Mouse (Mus musculus) midbrain, embryonic 11.5 days (tissue): ENCODE measurements around the gene Stxbp5l. TPM values are rescaled to one million over a fixed set of nuclear protein-coding genes. Genes with fewer than 3 reads are reported as not detected.
"Not testable (repeated sequence)": the region's sequence is repeated elsewhere in the genome, so short reads cannot be mapped to it uniquely, and the experiment has no call there.

Experiments
- ATAC-seq: fragments of 200-750 bp; cut with Nextera tagmentation; 2 replicates; pipeline ENCODE4 v1.8.0; 2017; ENCODE audit warnings: moderate TSS enrichment, moderate library complexity; ENCODE audit not compliant: low FRiP score
- DNase-seq: peaks from one replicate; pipeline ENCODE4 v3.0.0; 2015; ENCODE audit warnings: low spot score; ENCODE audit errors: missing footprints
- H3K27ac ChIP-seq: fragments of 300-500 bp; sonication (generic); 2 replicates; pipeline ENCODE4 v1.5.1; 2014; ENCODE audit warnings: low read depth, low read length
- H3K27me3 ChIP-seq: fragments of 300-500 bp; sonication (generic); 2 replicates; pipeline ENCODE4 v1.6.1; 2014; ENCODE audit warnings: mild to moderate bottlenecking, low read length, moderate library complexity, mixed read lengths; ENCODE audit not compliant: control insufficient read depth, insufficient read depth
- H3K36me3 ChIP-seq: fragments of 300-500 bp; sonication (generic); 2 replicates; pipeline ENCODE4 v1.6.1; 2014; ENCODE audit warnings: mild to moderate bottlenecking, low read length, moderate library complexity, mixed read lengths; ENCODE audit not compliant: control insufficient read depth, insufficient read depth
- H3K4me1 ChIP-seq: fragments of 300-500 bp; sonication (generic); 2 replicates; pipeline ENCODE4 v1.6.1; 2014; ENCODE audit warnings: low read length; ENCODE audit not compliant: control insufficient read depth, insufficient read depth
- H3K4me2 ChIP-seq: fragments of 300-500 bp; sonication (generic); 2 replicates; pipeline ENCODE4 v1.6.1; 2014; ENCODE audit warnings: mild to moderate bottlenecking, moderate library complexity
- H3K4me3 ChIP-seq: fragments of 300-500 bp; sonication (generic); 2 replicates; pipeline ENCODE4 v1.5.1; 2014; ENCODE audit warnings: low read depth, low read length
- H3K9ac ChIP-seq: fragments of 300-500 bp; sonication (generic); 2 replicates; pipeline ENCODE4 v1.6.1; 2014; ENCODE audit warnings: low read length
- H3K9me3 ChIP-seq: fragments of 300-500 bp; sonication (generic); 2 replicates; pipeline ENCODE4 v1.6.1; 2016; ENCODE audit warnings: low read length; ENCODE audit not compliant: control insufficient read depth
- WGBS: fragments of 180-500 bp; shearing (Covaris S2); extraction: QIAGEN DNeasy Blood & Tissue Kit; methylation state at CpG from one replicate; pipeline ENCODE4 v1.1.7; 2014; 5-methylcytosine and 5-hydroxymethylcytosine counted together
- polyA plus RNA-seq: library from polyadenylated mRNA; unstranded; fragments of >200 nt; fragmentation: Nextera tagmentation; extraction: Ambion mirVana; gene quantifications from 2 replicates; pipeline ENCODE4 v1.2.1, GENCODE M21; 2014

The Stxbp5l gene
- polyA plus RNA-seq, 1 experiment from 2014 or later: 2.7 TPM

- not testable (repeated sequence) for H3K9me3 ChIP-seq, H3K36me3 ChIP-seq, ATAC-seq, H3K4me1 ChIP-seq, H3K4me2 ChIP-seq, H3K9ac ChIP-seq, H3K4me3 ChIP-seq, DNase-seq, H3K27me3 ChIP-seq, H3K27ac ChIP-seq
Observed at GRCm38 (mm10) chr16:37341446-37341845, 43.3 kb downstream of the Stxbp5l start.

GRCm38 (mm10) chr16:37338177-37338576 lies 46.6 kb downstream of the Stxbp5l start:
- Histone ChIP-seq H3K27me3 (no peaks in the 10 kb centered on the region), H3K4me3 (no peak overlapping the region), H3K4me1 (no peaks in the 10 kb centered on the region), H3K9ac (no peak overlapping the region), H3K27ac (no peak overlapping the region), H3K9me3 (no peaks in the 10 kb centered on the region), H3K4me2 (no peak overlapping the region), H3K36me3 (no peaks in the 10 kb centered on the region)
- DNase-seq (no peak), ATAC-seq (no peak)
- WGBS: 89% methylated on average over 1 of the region's 1 CpGs

GRCm38 (mm10) chr16:37337529-37337928 lies 47.2 kb downstream of the Stxbp5l start:
- H3K4me1 ChIP-seq: no peaks in the 10 kb centered on the region
- WGBS: 72% methylated on average over 1 of the region's 1 CpGs
- no peaks in the 10 kb centered on the region for H3K9me3 ChIP-seq
- no peaks in the 10 kb centered on the region for H3K27me3 ChIP-seq
- no peak for ATAC-seq
- no peak overlapping the region for H3K9ac ChIP-seq
- no peak overlapping the region for H3K4me3 ChIP-seq
- DNase-seq: no peak
- H3K4me2 ChIP-seq: no peak overlapping the region
- H3K27ac ChIP-seq: no peak overlapping the region
- H3K36me3 ChIP-seq: no peaks in the 10 kb centered on the region

GRCm38 (mm10) chr16:37304441-37304840 lies 80.3 kb downstream of the Stxbp5l start:
- no peaks in the 10 kb centered on the region for H3K4me1 ChIP-seq
- H3K9ac ChIP-seq: no peak overlapping the region
- H3K27ac ChIP-seq: no peak overlapping the region
- H3K36me3 ChIP-seq: no peaks in the 10 kb centered on the region
- no peak overlapping the region for H3K4me2 ChIP-seq
- no peaks in the 10 kb centered on the region for H3K9me3 ChIP-seq
- ATAC-seq (no peak), DNase-seq (no peak)
- no peak overlapping the region for H3K4me3 ChIP-seq
- 86% methylated on average over 1 of the region's 1 CpGs for WGBS
- H3K27me3 ChIP-seq: no peaks in the 10 kb centered on the region

- Histone ChIP-seq H3K4me1 (no peaks in the 10 kb centered on the region), H3K36me3 (no peaks in the 10 kb centered on the region), H3K9ac (no peak overlapping the region), H3K4me2 (no peak overlapping the region), H3K9me3 (no peaks in the 10 kb centered on the region), H3K4me3 (no peak overlapping the region), H3K27me3 (no peaks in the 10 kb centered on the region), H3K27ac (no peak overlapping the region)
- no peak for DNase-seq
- 50% methylated on average over 1 of the region's 1 CpGs for WGBS
- no peak for ATAC-seq
Observed at GRCm38 (mm10) chr16:37292593-37292992, 92.2 kb downstream of the Stxbp5l start.

GRCm38 (mm10) chr16:37280206-37280605 lies 104.6 kb downstream of the Stxbp5l start:
- Histone ChIP-seq H3K36me3 (no peaks in the 10 kb centered on the region), H3K4me3 (no peak overlapping the region), H3K4me2 (no peak overlapping the region), H3K27ac (no peak overlapping the region), H3K27me3 (no peaks in the 10 kb centered on the region), H3K9ac (no peak overlapping the region), H3K9me3 (no peaks in the 10 kb centered on the region), H3K4me1 (no peaks in the 10 kb centered on the region)
- no peak for DNase-seq
- 74% methylated on average over 1 of the region's 1 CpGs for WGBS
- ATAC-seq: no peak

GRCm38 (mm10) chr16:37273681-37274080 lies 111.1 kb downstream of the Stxbp5l start:
- no peak overlapping the region for H3K4me3 ChIP-seq
- no peaks in the 10 kb centered on the region for H3K36me3 ChIP-seq
- no peak overlapping the region for H3K9ac ChIP-seq
- H3K9me3 ChIP-seq: no peaks in the 10 kb centered on the region
- H3K4me1 ChIP-seq: no peaks in the 10 kb centered on the region
- no peak overlapping the region for H3K27ac ChIP-seq
- no peak for ATAC-seq
- DNase-seq: no peak
- H3K4me2 ChIP-seq: no peak overlapping the region
- H3K27me3 ChIP-seq: no peaks in the 10 kb centered on the region

- DNase-seq (no peak), ATAC-seq (no peak)
- Histone ChIP-seq H3K4me2 (no peak overlapping the region), H3K36me3 (no peaks in the 10 kb centered on the region), H3K27me3 (no peaks in the 10 kb centered on the region), H3K4me3 (no peak overlapping the region), H3K9me3 (no peaks in the 10 kb centered on the region), H3K27ac (no peak overlapping the region), H3K9ac (no peak overlapping the region), H3K4me1 (no peaks in the 10 kb centered on the region)
- 75% methylated on average over 3 of the region's 3 CpGs for WGBS
Observed at GRCm38 (mm10) chr16:37261678-37262077, 123.1 kb downstream of the Stxbp5l start.

- 92% methylated on average over 1 of the region's 1 CpGs for WGBS
- DNase-seq: no peak
Observed at GRCm38 (mm10) chr16:37219151-37219550, 165.6 kb downstream of the Stxbp5l start.

GRCm38 (mm10) chr16:37208783-37209182 lies 176.0 kb downstream of the Stxbp5l start:
- no peak for ATAC-seq

More at GRCm38 (mm10) chr16:37219151-37219550, 165.6 kb downstream of the Stxbp5l start:
- Histone ChIP-seq H3K4me2 (no peak overlapping the region), H3K9ac (no peak overlapping the region), H3K27me3 (no peaks in the 10 kb centered on the region), H3K9me3 (no peaks in the 10 kb centered on the region), H3K4me1 (no peaks in the 10 kb centered on the region), H3K36me3 (no peaks in the 10 kb centered on the region), H3K4me3 (no peak overlapping the region), H3K27ac (no peak overlapping the region)
- ATAC-seq: no peak

More at GRCm38 (mm10) chr16:37208783-37209182, 176.0 kb downstream of the Stxbp5l start:
- no peaks in the 10 kb centered on the region for H3K4me1 ChIP-seq
- no peaks in the 10 kb centered on the region for H3K27me3 ChIP-seq
- H3K27ac ChIP-seq: no peak overlapping the region
- no peak overlapping the region for H3K4me2 ChIP-seq
- peak; percentile 70 for DNase-seq
- H3K9ac ChIP-seq: no peak overlapping the region
- no peaks in the 10 kb centered on the region for H3K36me3 ChIP-seq
- no peaks in the 10 kb centered on the region for H3K9me3 ChIP-seq
- H3K4me3 ChIP-seq: no peak overlapping the region
